Mouse (Mus musculus): Measurements from ENCODE around the gene Slc7a7.

Slc7a7 gene

DNA sequence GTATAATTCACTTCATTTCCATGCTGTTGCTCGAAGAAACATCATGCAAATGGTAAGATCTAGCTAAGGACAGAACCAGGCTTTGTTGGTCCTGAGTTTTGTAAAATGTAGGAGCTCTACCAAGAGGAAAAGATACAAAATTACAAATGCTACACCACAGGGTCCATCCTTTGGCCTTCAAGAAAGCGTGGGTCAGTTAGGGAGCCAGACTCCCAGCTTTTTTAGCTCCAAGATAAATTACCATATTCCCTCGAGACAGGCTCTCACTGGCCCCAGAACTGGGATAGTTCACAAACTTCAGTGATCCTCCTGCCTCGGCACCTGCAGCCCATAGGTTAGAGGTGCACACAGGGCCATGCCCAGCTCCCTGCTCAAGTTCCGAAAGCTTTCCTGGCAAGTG is 93.1 kb downstream of the Slc7a7 start:
- no peak for DNase-seq (ENCODE audit: low spot score)

DNA sequence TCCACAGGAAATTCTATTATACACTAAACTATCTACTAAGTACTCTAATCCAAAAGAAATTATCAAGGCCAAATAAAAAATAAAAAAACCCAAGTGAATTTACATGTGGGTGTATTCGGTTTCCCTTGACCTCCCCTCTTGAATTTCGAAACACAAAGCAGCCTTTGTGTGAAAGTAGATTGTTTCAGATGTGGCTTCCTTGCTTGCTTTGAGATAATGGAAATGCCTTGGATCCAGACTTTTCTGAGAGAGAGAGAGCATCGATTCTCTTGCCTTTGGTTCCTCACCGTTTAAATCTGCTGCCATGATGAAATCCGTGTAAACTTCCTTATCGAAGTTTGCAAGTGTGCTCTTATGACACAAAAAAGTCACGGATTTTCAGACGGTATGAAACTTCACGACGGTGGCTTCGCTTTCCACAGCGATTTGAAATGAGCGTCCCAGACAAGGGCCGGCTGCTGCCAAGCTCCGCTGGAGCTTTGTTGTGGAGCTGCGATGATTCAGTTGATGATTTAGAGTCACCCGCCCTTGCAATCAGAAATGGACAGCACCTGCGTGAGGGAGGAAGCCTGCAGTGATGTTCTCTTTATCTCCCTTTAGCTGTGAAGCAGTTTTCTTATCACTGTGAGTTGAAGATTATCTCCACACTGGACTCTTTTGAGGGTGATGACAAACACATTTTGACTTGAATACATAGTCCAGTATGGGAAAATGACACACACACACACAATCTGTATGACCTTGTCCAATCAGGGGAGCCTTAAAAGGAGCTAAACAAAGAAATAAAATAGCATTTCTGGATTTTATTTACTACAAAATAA is 95.8 kb downstream of the Slc7a7 start:
- DNase-seq (ENCODE audit: low spot score): no peak

Data from adipocyte (in vitro differentiated cells).